Mouse (Mus musculus) kidney, adult 10 weeks (tissue): Measurements from ENCODE around the gene Rabgap1. TPM values are rescaled to one million over a fixed set of nuclear protein-coding genes. Genes with fewer than 3 reads are reported as not detected.

Source experiments
- polyA plus RNA-seq: library from polyadenylated mRNA; stranded (reverse); fragments of 350-450 nt; fragmentation: Illumina TruSeq; extraction: RNeasy Lipid Tissue Mini Kit (QIAGEN cat#74804); gene quantifications from one replicate; pipeline ENCODE4 v1.2.3, GENCODE M21; 2014; ENCODE audit warnings: low read depth, low replicate concordance

The Rabgap1 gene
- 40.4 TPM for polyA plus RNA-seq

DNA sequence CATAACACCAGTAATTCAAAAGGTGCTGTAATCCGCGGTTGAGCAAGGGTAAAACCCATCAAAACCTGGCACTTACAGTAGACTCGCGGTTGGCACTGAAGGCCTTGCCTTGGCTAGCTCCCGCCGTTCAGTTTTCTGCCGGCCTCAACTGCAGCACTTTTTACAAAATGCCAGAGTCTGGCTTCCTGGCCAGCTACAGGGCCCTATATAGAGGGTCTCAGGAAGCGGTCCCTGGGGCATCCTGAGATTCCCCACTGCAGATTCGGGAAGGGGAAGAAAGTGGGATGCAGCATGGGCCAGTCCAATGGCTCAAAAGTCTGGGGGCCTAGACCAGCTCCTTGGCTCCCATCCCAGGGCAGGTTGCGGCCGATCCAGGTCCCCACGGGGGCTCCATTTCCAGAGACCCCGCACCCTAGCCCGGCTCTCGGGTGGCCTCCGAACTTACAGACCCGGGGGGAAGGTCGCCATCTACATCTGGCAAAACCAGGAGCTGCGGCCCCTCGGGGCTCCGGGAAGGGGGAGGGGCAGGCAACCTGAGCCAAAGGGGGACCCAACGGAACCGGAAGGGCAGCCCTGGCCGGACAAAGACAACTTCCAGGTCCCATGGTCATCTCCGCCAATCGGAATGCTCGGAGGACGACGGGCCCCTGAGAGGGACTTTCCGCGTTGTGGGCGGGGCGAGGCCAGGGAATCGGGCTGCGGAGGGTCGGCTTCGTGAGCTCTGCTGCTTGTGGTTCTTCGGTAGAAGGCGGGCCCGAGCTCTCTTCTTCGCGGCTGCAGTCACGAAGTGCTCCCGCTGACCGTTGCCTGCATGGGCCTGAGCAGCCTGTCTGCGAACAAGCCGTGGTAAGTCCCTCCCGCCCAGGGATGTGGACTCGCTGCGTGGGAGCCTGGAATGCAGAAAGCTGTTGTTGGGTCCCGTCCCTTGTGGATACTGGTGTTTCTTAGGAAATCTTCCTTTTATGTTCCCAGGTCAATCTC, at the start of gene Rabgap1, which contains the start of the genes Zbtb26 and Zbtb6:
Gene Rabgap1, plus strand, starts transcription at position 669 of the 981 bp plus-strand sequence.
Gene Zbtb26, minus strand, starts transcription at position 525 of the 981 bp plus-strand sequence.
Gene Zbtb6, minus strand, starts transcription at position 561 of the 981 bp plus-strand sequence.

DNA sequence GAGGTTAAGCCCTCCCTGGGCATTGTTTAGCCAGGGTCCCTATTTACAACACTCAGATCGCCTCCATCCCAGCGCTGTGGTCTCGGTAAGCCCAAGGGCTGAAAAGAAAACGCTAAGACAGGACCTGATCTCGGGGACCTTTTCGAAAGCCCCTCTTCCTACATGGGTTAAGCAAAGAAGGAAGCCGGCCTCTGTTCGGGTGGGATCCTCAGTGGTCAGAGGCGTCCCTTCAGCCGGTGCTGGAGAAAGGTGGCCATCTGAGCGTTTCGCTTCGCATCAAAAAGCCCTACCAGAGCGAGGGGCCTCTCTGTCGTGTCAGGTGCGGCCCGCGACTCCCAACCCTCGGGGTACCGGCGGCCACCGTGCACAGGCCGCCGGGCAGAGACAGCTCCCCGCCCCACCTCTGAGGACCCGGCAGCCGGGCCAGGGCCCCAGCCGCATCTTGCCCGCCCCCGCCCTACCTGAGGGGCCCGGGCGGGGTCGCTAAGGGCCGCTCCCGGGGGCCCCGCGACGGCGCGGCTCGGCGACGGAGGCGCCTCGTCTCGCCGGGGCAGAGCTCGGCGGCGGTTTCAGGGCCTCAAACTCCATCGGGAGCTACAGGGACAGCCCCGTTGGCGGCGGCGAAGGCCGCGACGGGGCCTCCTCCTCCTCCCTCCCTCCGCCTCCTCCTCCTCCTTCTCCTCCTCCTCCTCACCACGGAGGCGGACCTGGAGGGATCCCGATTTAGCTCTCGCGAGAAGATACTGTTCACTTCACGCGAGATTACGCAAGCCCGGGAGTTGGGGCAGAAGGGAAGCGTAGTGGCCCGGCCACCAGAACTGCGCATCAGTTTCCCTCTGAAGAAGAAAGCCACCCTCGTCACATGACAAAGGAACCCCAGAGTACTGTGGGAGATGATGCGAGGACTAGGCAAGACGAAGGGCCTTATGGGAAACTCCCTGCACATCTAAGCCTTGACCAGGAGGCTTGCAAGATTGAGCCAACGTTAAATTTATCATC, 20.5 kb upstream of the Rabgap1 start, which contains the start of gene Rc3h2:
Gene Rc3h2, minus strand, starts transcription at position 598 of the 999 bp plus-strand sequence.

DNA sequence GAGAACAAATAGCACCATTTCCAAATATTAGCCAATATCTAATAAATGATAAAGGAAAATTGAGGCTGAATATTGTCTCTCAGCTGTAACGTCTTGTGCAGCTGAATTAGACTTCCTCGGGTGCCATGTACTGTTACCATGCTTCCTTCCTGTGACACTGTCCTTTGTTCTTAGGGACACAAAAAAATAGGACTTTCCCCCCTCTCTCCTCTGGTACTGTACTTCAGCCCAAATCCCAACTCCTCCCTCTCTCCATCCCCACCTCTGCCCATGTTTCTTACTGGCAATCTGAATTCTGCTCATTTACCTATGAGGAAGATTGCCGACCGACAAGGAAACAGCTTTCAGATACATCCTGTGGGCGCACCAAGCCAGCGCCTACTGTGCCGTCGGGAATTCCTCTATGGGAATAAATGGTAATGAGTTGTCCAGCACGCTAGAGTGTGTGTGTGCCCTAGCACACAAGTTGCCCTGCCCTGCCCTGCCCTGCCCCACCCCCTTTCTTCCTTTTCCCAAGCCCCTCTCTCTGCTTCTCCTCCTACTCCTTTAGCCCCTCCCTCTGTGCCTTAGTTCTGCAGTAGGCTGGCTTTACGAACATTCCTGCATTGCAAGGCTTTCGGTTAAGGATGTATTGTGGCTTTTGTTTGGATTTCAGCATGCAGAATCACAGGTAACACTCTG, 73.1 kb downstream of the Rabgap1 start, which contains the start of gene Gpr21:
Gene Gpr21, plus strand, starts transcription at position 303 of the 681 bp plus-strand sequence.

Other genes with a start within 250 kb of the Rabgap1 start
- gene Olfr366, start 231.7 kb upstream of the Rabgap1 start, polyA plus RNA-seq = not detected
- gene Olfr368, start 116.8 kb upstream of the Rabgap1 start, polyA plus RNA-seq = not detected
- 62.8 TPM for gene Pdcl, start 83.9 kb upstream of the Rabgap1 start, polyA plus RNA-seq
- 32.7 TPM for gene Rc3h2, start 20.4 kb upstream of the Rabgap1 start, polyA plus RNA-seq
- gene Zbtb26, start 144 bp upstream of the Rabgap1 start, polyA plus RNA-seq = 15.8 TPM
- gene Zbtb6, start 108 bp upstream of the Rabgap1 start, polyA plus RNA-seq = 23.8 TPM
- 0.32 TPM for gene Gpr21, start 73.1 kb downstream of the Rabgap1 start, polyA plus RNA-seq